Mouse (Mus musculus): ENCODE data around the gene Fuz. TPM values are rescaled to one million over a fixed set of nuclear protein-coding genes. Genes with fewer than 3 reads are reported as not detected.

Fuz gene
- polyA plus RNA-seq, 1 experiment from 2014 or later = 14.5 TPM

GRCm38 (mm10) chr7:44855036-44855435, 40.8 kb upstream of the Fuz start:
- peak overlapping the region; percentile 73 for H3K9ac ChIP-seq (ENCODE audit: low read length)
- H3K36me3 ChIP-seq (ENCODE audit: control insufficient read depth, insufficient read depth, low read length) = peaks cover 34% of the 10 kb centered on the region
- 35% methylated on average over 10 of the region's 10 CpGs for WGBS
- H3K27me3 ChIP-seq (ENCODE audit: control insufficient read depth, insufficient read depth, low read length) = no peaks in the 10 kb centered on the region
- H3K4me2 ChIP-seq (ENCODE audit: low read length) = peak overlapping the region; percentile 81
- H3K4me1 ChIP-seq (ENCODE audit: control insufficient read depth in 2 of 2, insufficient read depth in 2 of 2, low read length in 2 of 2) = peaks cover 23 to 48% of the 10 kb centered on the region in 2 experiments
- ATAC-seq (ENCODE audit: insufficient number of reproducible peaks, insufficient read depth, low FRiP score, low read depth) = no peak
- peak overlapping the region; percentile 93 to 96 for H3K27ac ChIP-seq (replicated peaks in 1 of 2; ENCODE audit: control insufficient read depth in 1 of 2, insufficient read depth in 1 of 2, low read depth in 2 of 2, low read length in 2 of 2)
- no peaks in the 10 kb centered on the region for H3K9me3 ChIP-seq (ENCODE audit: control insufficient read depth, low read length)
- peak overlapping the region; percentile 46 to 59 for H3K4me3 ChIP-seq (ENCODE audit: control insufficient read depth in 1 of 2, insufficient read depth in 1 of 2, low read depth in 1 of 2, low read length in 2 of 2)

DNA sequence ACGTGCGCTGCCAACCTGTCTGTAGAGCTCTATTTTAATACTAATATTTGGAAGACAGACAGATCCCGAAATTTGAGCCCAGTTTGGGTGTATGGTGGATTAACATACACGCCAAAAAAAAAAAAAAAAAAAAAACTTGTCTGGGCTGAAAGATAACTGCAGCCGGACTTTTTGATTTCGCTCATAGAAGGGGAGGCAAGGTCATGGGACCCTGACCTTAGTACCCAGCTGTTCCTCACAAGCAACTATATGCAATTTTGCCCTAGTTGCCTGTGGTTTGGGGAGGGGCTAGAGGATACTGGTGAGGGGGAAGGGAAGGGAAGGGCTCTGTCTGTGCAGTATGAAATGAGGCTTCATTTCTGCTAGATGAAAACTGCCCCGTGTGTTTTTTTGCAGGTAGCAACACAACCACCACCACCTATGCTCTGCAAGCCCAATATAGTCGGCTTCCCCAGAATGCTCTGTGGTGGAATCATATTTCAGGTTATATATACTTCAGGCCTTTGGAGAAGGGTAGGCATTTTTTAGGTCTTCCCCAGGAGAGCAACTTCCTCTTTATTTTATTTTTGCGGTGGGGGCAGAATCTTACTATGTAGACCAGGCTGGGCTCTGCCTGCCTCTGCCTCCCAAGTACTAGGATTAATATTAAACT, 39.5 kb upstream of the Fuz start:
- peak overlapping the region; percentile 95 for H3K4me2 ChIP-seq (ENCODE audit: low read length)
- H3K9ac ChIP-seq (ENCODE audit: low read length) = peak overlapping the region; percentile 92
- H3K9me3 ChIP-seq (ENCODE audit: control insufficient read depth, low read length) = no peaks in the 10 kb centered on the region
- 57% methylated on average over 9 of the region's 9 CpGs for WGBS
- H3K27ac ChIP-seq (replicated peaks in 1 of 2; ENCODE audit: control insufficient read depth in 1 of 2, insufficient read depth in 1 of 2, low read depth in 2 of 2, low read length in 2 of 2) = peak overlapping the region; percentile 92 to 95
- peak overlapping the region in 1 of 2 experiments; percentile 86; a peak in 3 of 4 replicates for H3K4me3 ChIP-seq (ENCODE audit: control insufficient read depth in 1 of 2, insufficient read depth in 1 of 2, low read depth in 1 of 2, low read length in 2 of 2)
- H3K36me3 ChIP-seq (ENCODE audit: control insufficient read depth, insufficient read depth, low read length) = peaks cover 33% of the 10 kb centered on the region
- no peaks in the 10 kb centered on the region for H3K27me3 ChIP-seq (ENCODE audit: control insufficient read depth, insufficient read depth, low read length)
- ATAC-seq (ENCODE audit: insufficient number of reproducible peaks, insufficient read depth, low FRiP score, low read depth) = no peak
- H3K4me1 ChIP-seq (ENCODE audit: control insufficient read depth in 2 of 2, insufficient read depth in 2 of 2, low read length in 2 of 2) = peaks cover 16 to 38% of the 10 kb centered on the region in 2 experiments

DNA sequence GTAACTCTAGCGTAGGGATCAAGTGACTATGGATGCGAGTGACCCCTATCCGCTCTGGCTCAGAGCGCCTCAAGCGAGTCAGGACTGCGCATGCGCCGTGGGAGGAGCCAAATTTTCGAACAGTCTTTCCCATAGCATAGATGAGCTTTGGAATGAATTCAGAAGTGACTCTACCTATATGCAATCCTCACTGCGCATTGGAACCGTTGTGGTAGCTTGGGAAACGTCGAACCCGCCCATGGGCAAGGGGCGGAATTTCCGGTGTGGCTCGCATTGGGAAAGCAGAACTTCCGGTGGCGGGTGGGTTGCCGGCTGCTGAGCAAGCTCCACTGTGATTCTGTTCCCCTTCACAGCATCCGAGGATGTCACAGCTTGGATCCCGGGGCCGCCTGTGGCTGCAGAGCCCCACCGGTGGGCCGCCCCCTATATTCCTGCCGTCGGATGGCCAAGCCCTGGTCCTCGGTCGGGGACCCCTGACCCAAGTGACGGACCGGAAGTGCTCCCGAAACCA, 38.8 kb upstream of the Fuz start, which contains the start of gene Pnkp:
Gene Pnkp (plus strand): TSS at position 98 of the 511 bp plus-strand sequence.
- H3K27me3 ChIP-seq (ENCODE audit: control insufficient read depth, insufficient read depth, low read length) = no peaks in the 10 kb centered on the region
- H3K36me3 ChIP-seq (ENCODE audit: control insufficient read depth, insufficient read depth, low read length) = peaks cover 35% of the 10 kb centered on the region
- under 1% methylated on average over 32 of the region's 32 CpGs for WGBS
- peaks cover 16 to 36% of the 10 kb centered on the region in 2 experiments for H3K4me1 ChIP-seq (ENCODE audit: control insufficient read depth in 2 of 2, insufficient read depth in 2 of 2, low read length in 2 of 2)
- H3K9me3 ChIP-seq (ENCODE audit: control insufficient read depth, low read length) = no peaks in the 10 kb centered on the region
- peak within 1 kb of the TSS; percentile 86 to 94 for H3K4me3 ChIP-seq (ENCODE audit: control insufficient read depth in 1 of 2, insufficient read depth in 1 of 2, low read depth in 1 of 2, low read length in 2 of 2)
- peak within 1 kb of the TSS; percentile 92 for H3K9ac ChIP-seq (ENCODE audit: low read length)
- H3K27ac ChIP-seq (replicated peaks in 1 of 2; ENCODE audit: control insufficient read depth in 1 of 2, insufficient read depth in 1 of 2, low read depth in 2 of 2, low read length in 2 of 2) = peak within 1 kb of the TSS; percentile 92 to 95
- ATAC-seq (ENCODE audit: insufficient number of reproducible peaks, insufficient read depth, low FRiP score, low read depth) = 0 out of 2 replicates have a peak, but pooled peaks have one; percentile 23
- peak within 1 kb of the TSS; percentile 95 for H3K4me2 ChIP-seq (ENCODE audit: low read length)

DNA sequence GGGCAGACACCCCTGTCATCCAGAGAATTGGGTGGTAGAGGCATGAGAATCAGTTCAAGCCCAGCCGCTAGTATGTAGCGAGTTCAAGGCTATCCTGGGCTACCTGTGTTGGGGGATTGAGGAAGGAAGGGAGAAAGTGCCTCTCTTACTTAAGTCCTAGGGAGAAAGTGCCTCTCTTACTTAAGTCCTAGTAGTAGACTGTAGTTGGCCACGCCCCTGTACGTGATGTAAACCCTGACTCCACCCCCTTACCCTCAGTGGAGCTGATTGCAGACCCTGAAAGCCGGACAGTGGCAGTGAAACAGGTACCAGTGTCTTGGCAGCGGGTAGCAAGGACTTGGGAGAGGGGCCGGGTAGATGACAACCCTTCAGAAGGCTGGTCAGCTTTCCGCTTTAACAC, 38.0 kb upstream of the Fuz start:
- H3K9ac ChIP-seq (ENCODE audit: low read length) = peak overlapping the region; percentile 92
- peaks cover 37% of the 10 kb centered on the region for H3K36me3 ChIP-seq (ENCODE audit: control insufficient read depth, insufficient read depth, low read length)
- peak overlapping the region; percentile 86 to 94 for H3K4me3 ChIP-seq (ENCODE audit: control insufficient read depth in 1 of 2, insufficient read depth in 1 of 2, low read depth in 1 of 2, low read length in 2 of 2)
- peak overlapping the region; percentile 95 for H3K4me2 ChIP-seq (ENCODE audit: low read length)
- H3K27ac ChIP-seq (replicated peaks in 1 of 2; ENCODE audit: control insufficient read depth in 1 of 2, insufficient read depth in 1 of 2, low read depth in 2 of 2, low read length in 2 of 2) = peak overlapping the region in 1 of 2 experiments; percentile 92; a peak in 1 of 4 replicates
- peaks cover 16 to 35% of the 10 kb centered on the region in 2 experiments for H3K4me1 ChIP-seq (ENCODE audit: control insufficient read depth in 2 of 2, insufficient read depth in 2 of 2, low read length in 2 of 2)
- H3K27me3 ChIP-seq (ENCODE audit: control insufficient read depth, insufficient read depth, low read length) = no peaks in the 10 kb centered on the region
- 25% methylated on average over 8 of the region's 8 CpGs for WGBS
- H3K9me3 ChIP-seq (ENCODE audit: control insufficient read depth, low read length) = no peaks in the 10 kb centered on the region
- no peak for ATAC-seq (ENCODE audit: insufficient number of reproducible peaks, insufficient read depth, low FRiP score, low read depth)

GRCm38 (mm10) chr7:44859896-44860295, 36.0 kb upstream of the Fuz start:
- H3K9ac ChIP-seq (ENCODE audit: low read length) = no peak overlapping the region
- no peak for ATAC-seq (ENCODE audit: insufficient number of reproducible peaks, insufficient read depth, low FRiP score, low read depth)
- H3K9me3 ChIP-seq (ENCODE audit: control insufficient read depth, low read length) = no peaks in the 10 kb centered on the region
- WGBS = 87% methylated on average over 11 of the region's 11 CpGs
- peaks cover 48% of the 10 kb centered on the region for H3K36me3 ChIP-seq (ENCODE audit: control insufficient read depth, insufficient read depth, low read length)
- H3K4me3 ChIP-seq (ENCODE audit: control insufficient read depth in 1 of 2, insufficient read depth in 1 of 2, low read depth in 1 of 2, low read length in 2 of 2) = no peak overlapping the region
- H3K27ac ChIP-seq (replicated peaks in 1 of 2; ENCODE audit: control insufficient read depth in 1 of 2, insufficient read depth in 1 of 2, low read depth in 2 of 2, low read length in 2 of 2) = no peak overlapping the region
- no peaks in the 10 kb centered on the region for H3K27me3 ChIP-seq (ENCODE audit: control insufficient read depth, insufficient read depth, low read length)
- peaks cover 14 to 30% of the 10 kb centered on the region in 2 experiments for H3K4me1 ChIP-seq (ENCODE audit: control insufficient read depth in 2 of 2, insufficient read depth in 2 of 2, low read length in 2 of 2)
- H3K4me2 ChIP-seq (ENCODE audit: low read length) = no peak overlapping the region

DNA sequence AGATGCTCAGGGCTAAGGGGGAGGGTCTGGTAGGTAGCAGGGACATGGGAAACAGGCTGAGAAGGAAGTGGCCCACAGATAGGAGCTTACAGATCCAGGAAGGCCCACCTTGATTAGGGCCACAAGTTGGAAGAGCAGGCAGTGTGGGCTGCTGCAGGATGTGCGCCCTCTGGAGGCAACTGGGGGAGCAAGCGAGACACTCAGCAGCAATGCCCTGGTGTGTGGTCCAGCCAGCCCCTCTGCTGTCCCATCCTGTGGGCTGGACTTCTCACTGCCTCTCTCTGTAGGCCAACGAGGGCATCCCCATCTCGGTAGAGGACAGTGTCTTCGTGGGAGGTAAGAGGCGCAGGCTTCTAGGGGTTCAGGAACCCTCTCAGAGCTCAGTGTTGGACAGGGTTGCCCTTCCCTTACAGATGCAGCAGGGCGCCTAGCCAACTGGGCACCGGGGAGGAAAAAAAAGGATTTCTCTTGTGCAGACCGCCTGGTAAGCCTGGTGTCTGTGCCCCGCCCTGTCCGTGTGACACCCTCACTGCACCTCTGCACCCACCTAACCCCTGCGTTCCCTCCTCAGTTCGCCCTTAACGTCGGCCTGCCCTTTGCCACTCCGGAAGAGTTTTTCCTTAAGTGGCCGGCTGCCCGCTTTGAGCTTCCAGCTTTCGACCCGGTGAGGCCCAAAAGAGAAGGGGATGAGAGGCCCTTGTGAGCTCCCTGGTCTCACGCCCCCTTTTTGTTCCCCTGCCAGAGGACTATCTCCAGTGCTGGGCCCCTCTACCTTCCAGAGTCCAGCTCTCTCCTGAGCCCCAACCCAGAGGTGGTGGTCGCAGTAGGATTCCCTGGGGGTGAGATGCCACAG, 35.1 kb upstream of the Fuz start:
- H3K9ac ChIP-seq (ENCODE audit: low read length) = no peak overlapping the region
- no peak overlapping the region for H3K4me3 ChIP-seq (ENCODE audit: control insufficient read depth in 1 of 2, insufficient read depth in 1 of 2, low read depth in 1 of 2, low read length in 2 of 2)
- H3K27ac ChIP-seq (replicated peaks in 1 of 2; ENCODE audit: control insufficient read depth in 1 of 2, insufficient read depth in 1 of 2, low read depth in 2 of 2, low read length in 2 of 2) = no peak overlapping the region

GRCm38 (mm10) chr7:44861429-44861816, 34.5 kb upstream of the Fuz start:
- H3K4me1 ChIP-seq (ENCODE audit: control insufficient read depth in 2 of 2, insufficient read depth in 2 of 2, low read length in 2 of 2) = peaks cover 22 to 37% of the 10 kb centered on the region in 2 experiments
- no peak for ATAC-seq (ENCODE audit: insufficient number of reproducible peaks, insufficient read depth, low FRiP score, low read depth)
- peaks cover 61% of the 10 kb centered on the region for H3K36me3 ChIP-seq (ENCODE audit: control insufficient read depth, insufficient read depth, low read length)
- no peaks in the 10 kb centered on the region for H3K9me3 ChIP-seq (ENCODE audit: control insufficient read depth, low read length)
- H3K4me3 ChIP-seq (ENCODE audit: control insufficient read depth in 1 of 2, insufficient read depth in 1 of 2, low read depth in 1 of 2, low read length in 2 of 2) = no peak overlapping the region
- no peak overlapping the region for H3K9ac ChIP-seq (ENCODE audit: low read length)
- H3K27ac ChIP-seq (replicated peaks in 1 of 2; ENCODE audit: control insufficient read depth in 1 of 2, insufficient read depth in 1 of 2, low read depth in 2 of 2, low read length in 2 of 2) = no peak overlapping the region
- WGBS = 88% methylated on average over 14 of the region's 14 CpGs
- no peak overlapping the region for H3K4me2 ChIP-seq (ENCODE audit: low read length)
- no peaks in the 10 kb centered on the region for H3K27me3 ChIP-seq (ENCODE audit: control insufficient read depth, insufficient read depth, low read length)

More for the DNA sequence above, 35.1 kb upstream of the Fuz start:
- Histone ChIP-seq H3K4me1 (ENCODE audit: control insufficient read depth in 2 of 2, insufficient read depth in 2 of 2, low read length in 2 of 2) (peaks cover 19 to 33% of the 10 kb centered on the region in 2 experiments), H3K27me3 (ENCODE audit: control insufficient read depth, insufficient read depth, low read length) (no peaks in the 10 kb centered on the region), H3K36me3 (ENCODE audit: control insufficient read depth, insufficient read depth, low read length) (peaks cover 57% of the 10 kb centered on the region), H3K9me3 (ENCODE audit: control insufficient read depth, low read length) (no peaks in the 10 kb centered on the region), H3K4me2 (ENCODE audit: low read length) (no peak overlapping the region)
- no peak for ATAC-seq (ENCODE audit: insufficient number of reproducible peaks, insufficient read depth, low FRiP score, low read depth)
- WGBS = 59% methylated on average over 22 of the region's 22 CpGs

All from heart, embryonic 14.5 days (tissue).